Mouse (Mus musculus) frontal cortex, postnatal 36 days (tissue): ENCODE data around the gene Snx17.
"Not testable (repeated sequence)": the region's sequence is repeated elsewhere in the genome, so short reads cannot be mapped to it uniquely, and the experiment has no call there.

Experiments used
- DNase-seq, 2 experiments: peaks; one replicate each; pipeline ENCODE4 v3.0.0; 2022; ENCODE audit warnings: low spot score in 2 of 2

Gene Snx17

DNA sequence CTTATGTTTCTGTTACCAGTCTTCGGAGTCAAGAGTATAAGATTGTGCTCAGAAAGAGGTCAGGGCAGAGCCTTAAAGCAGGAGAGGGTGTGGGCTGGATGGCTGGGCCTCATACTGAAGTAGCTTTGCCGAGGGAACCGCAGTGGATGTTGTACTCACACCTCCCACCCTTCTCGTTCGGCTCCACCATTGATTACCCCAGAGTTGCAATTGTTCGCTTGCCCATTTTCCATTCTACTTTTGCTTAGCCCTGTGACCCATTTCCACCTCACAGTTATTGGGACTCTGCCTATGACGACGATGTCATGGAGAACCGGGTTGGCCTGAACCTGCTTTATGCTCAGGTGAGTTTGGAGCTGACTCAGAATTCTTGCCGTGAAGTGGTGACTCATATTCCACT lies 3.2 kb downstream of the Snx17 start:
- DNase-seq, result no peak

DNA sequence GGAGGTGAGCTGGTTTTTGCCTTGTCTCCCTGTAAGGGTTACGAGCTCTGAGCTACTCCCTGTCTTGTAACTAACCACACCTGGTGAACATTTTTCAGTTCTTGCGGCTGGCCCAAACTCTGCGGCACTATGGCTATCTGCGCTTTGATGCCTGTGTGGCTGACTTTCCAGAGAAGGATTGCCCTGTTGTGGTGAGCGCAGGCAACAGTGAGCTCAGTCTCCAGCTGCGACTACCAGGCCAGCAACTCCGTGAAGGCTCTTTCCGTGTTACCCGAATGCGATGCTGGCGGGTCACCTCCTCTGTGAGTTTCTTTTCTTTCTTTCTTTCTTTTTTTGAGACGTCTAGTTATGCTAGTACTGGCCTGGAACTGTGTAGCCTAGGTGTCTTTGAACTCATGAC lies 4.0 kb downstream of the Snx17 start:
- no peak for DNase-seq

DNA sequence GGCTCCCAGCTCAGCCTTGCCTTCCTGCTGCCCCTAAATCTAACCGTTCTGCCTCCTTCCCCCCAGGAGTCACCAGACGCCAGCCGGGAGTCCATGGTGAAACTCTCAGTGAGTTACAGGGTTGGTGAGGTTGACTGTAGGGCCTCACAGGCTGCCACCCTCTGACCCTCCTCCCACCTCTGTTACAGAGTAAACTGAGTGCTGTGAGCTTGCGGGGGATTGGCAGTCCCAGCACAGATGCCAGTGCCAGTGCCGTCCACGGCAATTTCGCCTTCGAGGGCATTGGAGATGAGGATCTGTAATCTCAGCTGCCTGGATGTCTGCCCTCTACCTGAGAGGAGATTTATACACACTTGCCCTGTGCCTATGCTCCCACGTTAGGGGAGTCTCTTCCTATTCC lies 5.1 kb downstream of the Snx17 start:
- no peak for DNase-seq

DNA sequence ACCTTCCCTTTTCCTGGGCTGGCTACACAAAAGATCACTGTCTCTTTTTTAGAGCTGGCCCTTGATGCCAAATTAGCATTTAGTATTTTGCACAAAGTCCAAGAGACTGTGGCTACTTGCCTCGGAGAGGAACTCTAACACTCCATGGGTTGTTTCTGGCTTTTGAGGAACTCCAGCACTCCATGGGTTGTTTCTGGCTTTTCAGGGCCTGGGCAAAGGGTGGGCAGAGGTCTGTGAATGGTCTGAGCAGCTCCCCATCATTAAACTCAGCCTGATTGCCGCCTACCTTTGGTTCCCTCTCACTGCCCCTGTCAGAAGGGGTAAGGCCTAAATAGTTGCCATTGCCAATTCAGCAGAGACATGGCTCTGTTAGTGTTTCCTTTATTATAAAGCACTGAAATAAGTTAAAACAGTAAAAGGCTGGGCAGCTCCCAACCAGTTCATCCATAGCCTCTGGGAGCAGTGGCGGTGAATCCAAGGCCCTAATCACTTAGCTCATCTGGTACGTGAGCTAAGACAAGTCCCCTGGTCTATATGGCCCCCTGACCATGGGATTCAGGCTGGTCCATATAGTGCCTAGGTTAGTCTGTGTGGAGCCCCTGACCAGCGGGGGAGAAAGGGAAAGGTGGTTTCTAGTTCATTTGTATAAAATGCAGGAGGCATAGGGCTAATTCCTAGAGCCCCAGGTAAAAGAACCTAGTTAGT lies 5.7 kb downstream of the Snx17 start:
- DNase-seq, result no peak

DNA sequence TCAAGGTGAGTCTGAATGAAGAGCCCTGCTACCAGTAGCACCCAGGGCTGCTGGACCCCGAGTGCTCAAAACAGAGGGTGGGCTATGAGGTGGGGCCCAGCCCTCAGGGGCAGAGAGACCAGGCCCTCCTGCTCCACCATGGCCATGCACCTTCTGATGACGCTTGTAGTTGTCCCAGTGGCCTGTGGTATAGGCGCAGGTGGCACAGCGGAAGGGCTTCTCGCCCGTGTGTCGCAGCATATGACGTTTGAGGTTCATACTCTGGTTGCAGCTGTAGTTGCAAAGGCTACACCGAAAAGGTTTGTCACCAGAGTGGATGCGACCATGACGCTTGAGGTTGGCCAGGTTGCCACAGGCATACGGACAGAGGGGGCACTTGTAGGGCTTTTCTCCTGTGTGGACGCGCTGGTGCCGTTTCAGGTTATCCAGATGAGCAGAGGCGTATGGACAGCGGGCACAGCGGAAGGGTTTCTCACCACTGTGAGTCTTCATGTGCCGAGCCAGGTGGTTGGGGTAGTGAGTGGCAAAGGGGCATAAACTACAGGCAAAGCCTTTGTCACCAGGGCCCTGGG lies 6.4 kb downstream of the Snx17 start:
- DNase-seq, result no peak

DNA sequence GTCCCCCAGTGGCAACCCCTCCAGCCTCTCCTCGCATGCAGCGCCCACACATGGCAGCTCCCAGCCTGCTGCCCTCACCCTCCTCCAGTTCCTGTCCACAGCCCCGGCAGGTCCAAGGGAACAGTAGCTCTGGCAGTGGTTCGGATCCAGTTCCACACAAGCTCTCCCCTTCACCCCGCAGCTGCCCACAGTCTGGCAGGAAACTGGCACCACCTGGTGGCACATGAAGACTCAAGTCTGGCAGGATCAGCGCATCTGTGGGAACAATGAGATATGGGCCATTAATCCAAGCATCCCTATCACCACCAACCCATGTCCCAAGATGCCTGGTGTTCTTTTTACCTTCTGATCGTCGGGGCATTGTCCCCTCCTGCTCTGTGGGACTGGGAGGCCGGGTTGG lies 6.9 kb downstream of the Snx17 start:
- peak in 1 of 2 experiments; percentile 19 for DNase-seq

DNA sequence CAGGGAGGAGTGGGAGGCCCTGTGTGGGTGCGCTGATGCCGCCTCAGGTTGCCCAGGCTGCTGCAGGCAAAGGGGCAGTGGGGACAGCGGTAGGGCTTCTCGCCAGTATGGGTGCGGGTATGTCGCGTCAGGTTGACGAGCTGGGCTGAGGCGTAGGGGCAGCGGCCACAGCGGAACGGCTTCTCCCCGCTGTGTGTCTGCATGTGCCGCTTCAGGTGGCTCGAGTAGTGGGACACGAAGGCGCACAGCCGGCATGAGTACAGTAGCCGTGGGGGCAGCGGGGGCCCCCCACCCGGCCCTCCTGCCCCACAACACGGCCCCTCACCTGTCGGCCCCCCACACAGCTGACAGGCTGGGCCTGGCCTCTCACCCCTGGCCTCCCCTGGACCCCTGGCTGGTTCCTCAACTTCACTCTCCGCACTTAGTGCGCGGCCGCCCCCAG lies 7.3 kb downstream of the Snx17 start:
- DNase-seq, result peak in 1 of 2 experiments; percentile 13

DNA sequence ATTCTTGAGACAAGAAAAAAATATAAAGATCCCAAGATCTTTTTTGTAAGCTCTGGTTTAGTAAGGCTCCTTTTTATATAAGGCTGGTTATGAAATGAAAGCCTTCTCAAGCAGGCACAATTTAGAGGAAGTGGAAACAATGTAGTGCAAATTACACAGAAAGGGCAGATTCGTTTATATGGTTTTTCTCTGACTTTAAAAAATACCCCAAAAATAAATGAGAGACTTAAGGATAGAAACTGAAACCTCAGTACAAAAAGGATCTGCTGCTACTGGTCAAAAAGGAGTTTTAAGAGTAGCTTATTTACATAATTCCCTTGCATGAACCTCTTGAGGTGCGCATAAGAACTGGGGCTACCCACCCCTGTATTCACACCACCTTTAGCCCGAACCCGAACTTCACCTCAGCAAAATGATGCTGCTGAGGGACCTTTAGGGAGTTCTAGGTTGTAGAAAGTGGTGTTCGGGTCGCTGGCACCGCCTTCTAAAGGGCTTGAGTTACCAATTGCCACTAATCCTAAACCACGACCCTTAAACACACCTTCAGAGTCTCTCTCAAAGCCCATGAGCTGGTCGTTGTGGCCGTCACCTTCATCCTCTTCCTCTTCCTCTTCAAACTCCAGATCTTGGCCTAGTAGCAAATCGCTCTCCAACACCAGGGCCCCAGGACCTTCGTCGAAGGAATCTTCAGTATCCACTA lies 8.2 kb downstream of the Snx17 start:
- no peak for DNase-seq

DNA sequence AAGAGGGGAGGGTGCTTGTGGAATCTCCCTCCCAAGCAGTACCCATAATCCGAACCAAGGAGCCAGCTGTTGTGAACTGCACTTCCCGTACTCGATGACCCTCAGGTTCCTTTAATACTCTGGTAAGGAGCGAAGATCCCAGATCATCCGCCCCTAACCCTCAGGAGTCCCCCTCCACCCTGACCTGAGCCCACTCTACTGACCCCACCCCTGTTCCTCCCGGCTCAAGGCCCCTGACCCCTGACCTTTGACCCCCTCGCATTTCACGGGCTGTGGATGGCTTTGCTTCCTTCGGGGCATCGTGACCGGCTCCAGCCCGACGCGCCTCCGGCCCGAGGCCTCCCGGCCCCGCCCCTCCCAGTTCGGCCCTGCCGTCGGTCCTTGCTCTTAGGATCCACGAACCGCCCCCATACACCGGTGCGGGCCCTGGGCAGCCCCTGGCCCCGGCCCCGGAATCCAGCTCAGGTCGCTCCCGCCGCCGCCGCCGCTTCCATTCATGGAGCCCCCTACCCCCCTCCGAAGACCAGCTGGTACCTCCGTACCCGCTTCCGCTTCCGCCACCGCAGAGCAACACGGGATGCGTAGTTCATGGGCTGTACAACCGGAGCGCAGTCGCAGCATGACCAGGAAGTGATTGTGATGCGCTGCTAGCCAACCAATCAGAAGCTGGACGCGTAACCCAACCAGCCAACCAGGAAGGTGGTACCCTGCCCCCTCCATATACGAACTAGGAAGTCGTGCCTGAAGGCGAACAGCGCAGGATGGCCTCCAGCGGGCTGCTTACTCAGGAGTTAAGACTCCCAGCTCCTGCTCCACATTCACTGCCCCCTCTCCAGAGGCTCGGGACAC lies 8.9 kb downstream of the Snx17 start, which contains the start of gene Zfp513:
Gene Zfp513, minus strand, starts transcription at position 562 of the 849 bp plus-strand sequence.
- peak; percentile 98 for DNase-seq

DNA sequence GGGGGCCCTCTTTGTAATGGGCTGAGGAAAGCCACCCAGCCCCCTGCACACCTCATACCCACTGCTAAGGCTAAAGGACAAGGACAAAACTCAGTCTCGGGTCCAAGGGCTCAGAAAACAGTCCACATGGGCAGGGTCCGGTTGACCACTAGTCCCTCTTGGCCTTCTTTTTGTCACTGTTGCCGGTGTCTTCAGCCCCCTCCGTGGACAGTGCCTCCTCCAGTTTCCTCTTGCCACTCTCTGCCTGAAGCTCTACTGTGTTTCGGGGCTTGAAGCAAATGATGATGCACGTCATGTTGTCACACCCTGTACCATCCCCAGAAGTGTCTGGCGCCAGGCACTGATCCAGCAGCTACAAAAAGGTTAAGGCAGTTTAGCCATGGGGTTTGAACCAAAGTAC lies 9.9 kb downstream of the Snx17 start:
- no peak for DNase-seq

DNA sequence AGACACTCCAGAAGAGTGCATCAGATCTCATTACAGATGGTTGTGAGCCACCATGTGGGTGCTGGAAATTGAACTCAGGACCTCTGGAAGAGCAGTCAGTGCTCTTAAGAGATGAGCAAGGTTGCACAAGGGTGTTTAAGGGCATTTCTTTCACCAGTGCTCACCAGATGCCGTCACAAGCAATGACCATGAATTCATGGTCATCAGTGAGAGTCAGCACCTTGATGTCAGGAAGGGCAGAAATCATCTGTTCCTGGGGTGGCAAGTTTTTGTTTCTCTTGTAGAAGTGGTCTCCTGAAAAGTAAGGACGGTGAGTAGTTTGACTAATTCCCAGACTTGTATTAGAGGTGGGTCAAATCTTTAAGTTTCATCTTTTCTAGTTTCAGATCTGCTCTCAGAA lies 10.8 kb downstream of the Snx17 start:
- DNase-seq, result no peak

DNA sequence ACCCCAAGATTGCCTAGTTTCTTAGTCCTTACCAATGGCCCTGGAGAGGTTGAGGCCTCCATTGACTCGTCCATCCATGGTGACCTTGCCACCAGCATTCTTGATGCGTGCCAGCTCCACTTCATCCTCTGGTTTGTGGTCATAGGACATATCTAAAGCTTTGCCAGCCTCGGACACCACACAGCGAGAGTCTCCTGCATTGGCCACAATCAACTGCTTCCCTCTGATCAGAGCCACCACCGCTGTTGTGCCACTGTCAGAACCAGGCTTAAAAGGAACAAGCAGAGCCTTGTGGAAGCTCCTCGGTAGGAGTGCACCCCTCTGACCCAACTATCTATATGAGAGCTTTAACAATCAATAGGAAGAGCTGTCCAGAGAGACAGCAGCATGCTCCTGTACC lies 11.4 kb downstream of the Snx17 start:
- no peak for DNase-seq

DNA sequence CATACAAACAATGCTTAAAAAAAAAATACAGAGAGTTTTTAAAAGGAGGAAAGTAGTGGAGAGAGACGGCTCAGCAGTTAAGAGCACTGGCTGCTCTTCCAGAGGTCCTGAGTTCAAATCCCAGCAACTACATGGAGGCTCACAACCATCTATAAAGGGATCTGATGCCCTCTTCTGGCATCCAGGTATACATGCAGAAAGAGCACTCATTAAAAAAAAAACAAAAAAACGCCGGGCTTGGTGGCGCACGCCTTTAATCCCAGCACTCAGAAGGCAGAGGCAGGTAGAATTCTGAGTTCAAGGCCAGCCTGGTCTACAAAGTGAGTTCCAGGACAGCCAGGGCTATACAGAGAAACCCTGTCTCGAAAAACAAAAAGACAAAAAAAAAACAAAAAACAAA lies 23.5 kb downstream of the Snx17 start:
- DNase-seq, result not testable (repeated sequence)

DNA sequence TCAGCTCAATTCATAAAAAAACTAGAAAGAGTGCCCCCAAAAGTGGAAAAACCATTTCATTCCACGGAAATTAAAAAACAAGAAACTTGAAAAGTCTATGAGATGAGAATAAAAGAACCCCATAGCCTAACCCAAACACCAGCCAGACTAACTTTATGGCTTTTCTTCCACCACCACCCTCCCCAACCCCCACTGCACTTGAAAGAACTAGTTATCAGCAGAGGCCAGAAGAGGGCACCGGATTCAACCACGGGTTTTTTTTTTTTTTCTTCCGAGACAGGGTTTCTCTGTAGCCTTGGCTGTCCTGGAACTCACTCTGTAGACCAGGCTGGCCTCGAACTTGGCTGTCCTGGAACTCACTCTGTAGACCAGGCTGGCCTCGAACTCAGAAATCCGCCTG lies 25.3 kb downstream of the Snx17 start:
- no peak for DNase-seq

DNA sequence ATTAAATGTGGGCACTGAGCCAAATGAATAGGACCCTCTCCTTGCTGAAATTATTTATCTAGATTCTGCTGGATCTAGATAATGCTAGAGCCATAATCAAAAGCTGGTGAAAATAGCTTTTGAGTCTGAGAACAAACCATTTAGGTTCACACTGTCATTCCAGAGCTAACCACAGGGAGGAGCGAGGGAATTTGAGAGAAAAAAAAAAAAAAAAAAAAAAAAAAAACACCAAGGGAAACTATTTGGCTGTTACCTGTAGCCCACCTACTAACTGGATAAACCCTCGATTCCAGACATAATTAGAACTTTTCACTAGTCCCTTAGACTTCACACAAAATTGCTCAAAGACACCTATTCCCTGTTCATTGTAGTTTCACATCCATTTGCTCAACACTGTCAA lies 26.0 kb downstream of the Snx17 start:
- no peak for DNase-seq

DNA sequence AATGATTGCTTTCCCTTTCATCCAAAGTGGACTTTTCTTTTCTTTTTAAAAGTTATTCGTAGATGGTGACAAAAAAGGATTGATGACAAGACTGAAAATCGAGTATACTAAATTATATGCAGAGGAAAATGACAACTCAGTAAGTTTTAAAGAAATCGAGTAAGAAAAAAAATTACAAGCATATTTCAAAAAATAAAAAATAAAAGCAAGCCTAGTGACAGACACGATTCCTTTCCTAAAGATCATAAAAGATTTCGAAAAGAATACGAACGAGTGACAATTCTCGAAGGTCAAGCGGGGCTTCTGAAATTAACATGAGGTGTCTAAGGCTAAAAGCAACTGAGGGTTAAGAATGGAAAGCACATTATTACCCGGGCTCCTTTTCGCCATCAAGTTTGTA lies 26.4 kb downstream of the Snx17 start:
- no peak for DNase-seq

DNA sequence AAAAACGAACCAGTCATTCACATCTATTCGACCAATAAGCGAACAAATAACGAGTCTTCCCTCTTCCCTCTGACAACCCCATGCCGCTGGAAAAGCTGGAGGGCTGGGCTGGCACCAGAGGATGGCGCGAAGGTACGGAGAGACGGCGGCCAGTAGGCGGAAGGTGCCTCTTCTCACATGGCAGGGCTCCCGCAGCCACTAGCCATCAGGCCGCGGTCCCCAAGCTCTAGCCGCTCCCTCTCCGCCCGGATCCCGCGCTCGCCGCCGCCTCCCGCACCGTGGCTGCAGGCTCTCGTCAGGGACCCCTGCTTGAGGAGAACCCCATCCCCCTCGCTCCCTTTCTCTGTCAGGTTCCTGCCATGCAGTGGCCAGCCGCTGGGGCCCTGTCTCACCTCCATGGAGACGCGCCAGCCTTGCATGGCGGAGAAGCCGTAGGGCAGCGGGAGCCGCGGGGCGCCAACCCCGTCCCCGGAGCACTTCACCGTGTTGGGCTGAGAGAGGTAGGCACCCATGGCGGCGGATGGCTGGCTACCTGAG lies 27.0 kb downstream of the Snx17 start:
- DNase-seq, result peak; percentile 41 to 57

DNA sequence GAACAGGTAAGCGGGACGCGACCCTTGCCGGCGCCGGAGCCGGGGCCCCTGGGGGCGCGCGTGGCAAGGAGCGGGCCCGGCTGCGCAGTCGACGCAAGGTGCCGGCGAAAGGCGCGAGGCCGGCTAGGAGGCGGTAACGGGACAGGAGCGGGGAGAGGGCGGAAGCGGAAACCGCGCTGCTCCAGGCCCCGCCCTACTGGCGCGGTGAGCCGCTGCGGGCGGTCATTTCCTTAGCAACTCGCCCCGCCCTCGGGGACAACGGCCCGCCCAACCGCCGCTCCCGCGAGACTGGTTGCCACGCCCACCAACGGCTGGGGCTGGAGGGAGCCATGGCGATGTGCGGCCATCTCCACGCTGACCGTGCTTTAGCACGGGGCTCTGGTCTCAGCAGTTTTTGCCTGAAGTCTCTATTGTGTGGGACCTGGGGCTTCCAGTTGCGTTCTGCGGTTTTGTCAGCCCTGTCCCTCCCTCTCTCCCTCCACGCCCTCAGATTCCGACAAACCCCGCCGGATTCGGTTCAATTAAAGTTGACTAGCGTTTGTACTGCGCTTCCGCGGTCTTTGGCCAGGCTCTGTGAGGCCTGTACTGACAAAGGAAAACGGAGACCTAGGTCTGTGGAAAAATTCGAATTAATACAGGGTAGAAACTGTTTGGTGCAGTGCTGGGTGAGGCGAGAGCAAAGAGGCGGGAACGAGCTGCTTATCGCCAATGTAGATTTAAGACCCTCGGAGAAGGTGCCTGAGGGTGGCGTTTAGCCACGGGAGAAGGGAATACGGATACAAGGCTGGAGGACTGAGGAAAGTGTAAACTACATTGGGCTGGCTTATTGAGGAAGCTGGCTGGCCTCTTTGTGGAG lies 27.6 kb downstream of the Snx17 start, which contains the start of gene Ppm1g:
Gene Ppm1g, minus strand, starts transcription at position 240 of the 856 bp plus-strand sequence.
- DNase-seq, result peak; percentile 95 to 96

DNA sequence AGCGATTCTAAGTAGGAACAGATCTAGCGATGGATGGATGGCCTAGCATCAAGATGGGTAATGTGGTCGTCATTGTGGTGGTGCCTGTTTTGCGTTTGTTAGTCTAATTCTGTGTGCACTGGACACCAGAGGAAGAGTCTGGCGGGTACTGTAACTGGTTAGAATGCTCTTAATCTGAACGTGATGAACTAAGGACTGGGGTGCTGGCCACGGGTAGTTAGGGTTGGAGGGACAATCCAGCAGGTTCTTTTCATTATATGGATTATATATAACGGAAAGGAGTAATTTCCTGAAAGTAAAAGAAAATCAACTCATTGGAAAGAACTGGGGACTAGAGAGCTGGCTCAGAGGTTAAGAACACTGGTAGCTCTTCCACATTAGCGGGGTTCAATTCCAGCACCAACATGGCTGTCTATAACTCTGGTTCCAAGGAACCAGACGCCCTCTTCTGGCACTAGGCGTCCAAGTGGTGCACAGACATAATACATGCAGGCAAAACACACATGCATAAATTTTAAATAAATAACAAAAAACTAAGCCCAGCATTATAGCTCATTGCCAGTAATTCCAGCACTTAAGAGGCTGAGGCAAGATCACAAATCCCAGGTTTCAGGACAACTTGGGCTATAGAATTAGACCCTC lies 28.4 kb downstream of the Snx17 start:
- DNase-seq, result no peak

DNA sequence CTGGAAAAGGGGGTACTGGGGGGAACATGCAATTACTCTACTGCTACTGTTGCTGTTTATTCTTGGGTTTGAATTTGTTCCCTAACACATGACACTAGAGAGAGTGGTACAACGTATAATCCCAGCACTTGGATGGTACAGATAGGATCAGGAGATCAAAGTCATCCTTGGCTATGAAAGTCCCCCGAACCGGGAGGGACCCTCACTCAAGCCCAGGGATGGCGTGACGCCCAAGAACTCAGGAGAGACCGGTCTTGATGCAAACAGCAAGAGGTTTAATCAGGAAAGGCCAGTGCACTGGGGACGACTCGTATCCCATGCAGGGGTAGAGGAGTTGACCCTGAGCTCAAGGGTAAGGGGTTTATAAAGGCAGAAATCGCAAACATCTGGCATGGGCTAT lies 29.7 kb downstream of the Snx17 start:
- DNase-seq, result no peak
